Mouse (Mus musculus): ENCODE measurements at regions not wholly inside any gene's neighbourhood (a gene's known extent, or its start where the extent isn't known, plus 50 kb on each side); places are given as distances from the start of the nearest gene placed in this dataset.
A peak's percentile ranks its signal among the peaks of the same experiment; 100 is the strongest.

- DNase-seq: peak; percentile 38
Observed at GRCm38 (mm10) chr2:137704565-137704947, 551.8 kb upstream of the Btbd3 start.

GRCm38 (mm10) chr2:137704051-137704450, 552.3 kb upstream of the Btbd3 start:
- no peak for DNase-seq

- no peak for DNase-seq
Observed at GRCm38 (mm10) chr2:137695885-137696284, 560.5 kb upstream of the Btbd3 start.

GRCm38 (mm10) chr2:137694020-137694419, 562.3 kb upstream of the Btbd3 start:
- DNase-seq: no peak

- no peak for DNase-seq
Observed at GRCm38 (mm10) chr2:137687208-137687607, 569.2 kb upstream of the Btbd3 start.

GRCm38 (mm10) chr2:137686735-137687134, 569.6 kb upstream of the Btbd3 start:
- no peak for DNase-seq

- DNase-seq: no peak
Observed at GRCm38 (mm10) chr2:137681762-137682161, 565.3 kb upstream of the Jag1 start.

- DNase-seq: peak; percentile 21
Observed at GRCm38 (mm10) chr2:137663171-137663570, 546.7 kb upstream of the Jag1 start.

GRCm38 (mm10) chr2:137662216-137662615, 545.8 kb upstream of the Jag1 start:
- no peak for DNase-seq

GRCm38 (mm10) chr2:137660449-137660848, 544.0 kb upstream of the Jag1 start:
- DNase-seq: no peak

- no peak for DNase-seq
Observed at GRCm38 (mm10) chr2:137654296-137654695, 537.9 kb upstream of the Jag1 start.

GRCm38 (mm10) chr2:137644160-137644559, 527.7 kb upstream of the Jag1 start:
- no peak for DNase-seq

GRCm38 (mm10) chr2:137643269-137644055, 527.0 kb upstream of the Jag1 start:
- peak; percentile 41 for DNase-seq

GRCm38 (mm10) chr2:137635019-137635621, 518.7 kb upstream of the Jag1 start:
- no peak for DNase-seq

- no peak for DNase-seq
Observed at GRCm38 (mm10) chr2:137616637-137617036, 500.2 kb upstream of the Jag1 start.

GRCm38 (mm10) chr2:137613791-137614190, 497.3 kb upstream of the Jag1 start:
- DNase-seq: peak; percentile 4

GRCm38 (mm10) chr2:137608506-137608905, 492.1 kb upstream of the Jag1 start:
- DNase-seq: peak; percentile 3

- no peak for DNase-seq
Observed at GRCm38 (mm10) chr2:137598136-137598535, 481.7 kb upstream of the Jag1 start.

GRCm38 (mm10) chr2:137594509-137594908, 478.1 kb upstream of the Jag1 start:
- DNase-seq: no peak

- no peak for DNase-seq
Observed at GRCm38 (mm10) chr2:137591551-137591950, 475.1 kb upstream of the Jag1 start.

- DNase-seq: no peak
Observed at GRCm38 (mm10) chr2:137581491-137581890, 465.0 kb upstream of the Jag1 start.

GRCm38 (mm10) chr2:137575750-137576149, 459.3 kb upstream of the Jag1 start:
- DNase-seq: no peak

GRCm38 (mm10) chr2:137574845-137575449, 458.5 kb upstream of the Jag1 start:
- no peak for DNase-seq

GRCm38 (mm10) chr2:137571146-137571545, 454.7 kb upstream of the Jag1 start:
- DNase-seq: no peak
